Mouse (Mus musculus) limb, embryonic 10.5 days (tissue): ENCODE data around the gene Coq4. TPM values are rescaled to one million over a fixed set of nuclear protein-coding genes. Genes with fewer than 3 reads are reported as not detected.
"Not testable (repeated sequence)": the region's sequence is repeated elsewhere in the genome, so short reads cannot be mapped to it uniquely, and the experiment has no call there.

Experiments
- DNase-seq: peaks from one replicate; pipeline ENCODE4 v3.0.0-alpha.2; 2017; ENCODE audit warnings: low spot score
- H3K27ac ChIP-seq: fragments of 300-500 bp; sonication (generic); 2 replicates; pipeline ENCODE4 v1.5.1; 2016; ENCODE audit warnings: mild to moderate bottlenecking
- H3K27me3 ChIP-seq: fragments of 300-500 bp; sonication (generic); 2 replicates; pipeline ENCODE4 v1.6.1; 2016; ENCODE audit warnings: low read depth, mild to moderate bottlenecking; ENCODE audit not compliant: poor library complexity, severe bottlenecking
- H3K36me3 ChIP-seq: fragments of 300-500 bp; sonication (generic); 2 replicates; pipeline ENCODE4 v1.6.1; 2016; ENCODE audit warnings: mild to moderate bottlenecking, moderate library complexity
- H3K4me1 ChIP-seq: fragments of 300-500 bp; sonication (generic); 2 replicates; pipeline ENCODE4 v1.6.1; 2016
- H3K4me3 ChIP-seq: fragments of 300-500 bp; sonication (generic); 2 replicates; pipeline ENCODE4 v1.5.1; 2016; ENCODE audit warnings: mild to moderate bottlenecking, moderate library complexity
- H3K9me3 ChIP-seq: fragments of 300-500 bp; sonication (generic); replicated peaks from 2 replicates; pipeline ENCODE4 v1.6.1; 2016; ENCODE audit warnings: mild to moderate bottlenecking
- WGBS: fragments of 180-500 bp; shearing (Covaris S2); methylation state at CpG from one replicate; pipeline ENCODE4 v1.1.7; 2016; 5-methylcytosine and 5-hydroxymethylcytosine counted together
- polyA plus RNA-seq: library from polyadenylated mRNA; unstranded; fragments of >200 nt; fragmentation: Nextera tagmentation; extraction: Ambion mirVana; gene quantifications from 2 replicates; pipeline ENCODE4 v1.2.1, GENCODE M21; 2016

Gene Coq4
- polyA plus RNA-seq, 1 experiment from 2014 or later, result 45.5 TPM

DNA sequence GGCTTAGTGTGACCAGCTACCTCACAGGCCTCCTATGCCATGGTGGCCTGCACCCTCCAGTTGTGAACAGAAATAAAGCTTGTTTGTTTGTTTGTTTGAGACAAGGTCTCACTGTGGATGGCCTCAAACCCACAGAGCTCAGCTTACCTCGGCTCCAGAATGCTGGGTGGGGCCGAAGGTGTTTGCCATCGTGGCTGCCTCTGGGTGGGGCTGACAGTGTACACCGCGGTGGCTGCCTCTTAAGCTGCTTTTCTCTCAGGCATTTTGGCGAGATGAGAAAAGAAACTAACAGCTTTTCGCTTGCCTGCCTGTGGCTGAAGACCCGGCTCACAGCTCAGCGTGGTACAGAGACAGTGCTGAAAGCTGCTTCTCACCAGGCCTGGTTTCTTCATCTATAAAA is 18.4 kb upstream of the Coq4 start:
- 63% methylated on average over 9 of the region's 9 CpGs for WGBS
- Histone ChIP-seq H3K9me3 (no peaks in the 10 kb centered on the region), H3K27me3 (no peaks in the 10 kb centered on the region), H3K4me1 (no peaks in the 10 kb centered on the region), H3K4me3 (no peak overlapping the region), H3K36me3 (peaks cover 13% of the 10 kb centered on the region), H3K27ac (no peak overlapping the region)
- no peak for DNase-seq

GRCm38 (mm10) chr2:29770162-29770561 is 17.1 kb upstream of the Coq4 start:
- DNase-seq, result no peak
- Histone ChIP-seq H3K36me3 (peaks cover 22% of the 10 kb centered on the region), H3K27me3 (no peaks in the 10 kb centered on the region)

DNA sequence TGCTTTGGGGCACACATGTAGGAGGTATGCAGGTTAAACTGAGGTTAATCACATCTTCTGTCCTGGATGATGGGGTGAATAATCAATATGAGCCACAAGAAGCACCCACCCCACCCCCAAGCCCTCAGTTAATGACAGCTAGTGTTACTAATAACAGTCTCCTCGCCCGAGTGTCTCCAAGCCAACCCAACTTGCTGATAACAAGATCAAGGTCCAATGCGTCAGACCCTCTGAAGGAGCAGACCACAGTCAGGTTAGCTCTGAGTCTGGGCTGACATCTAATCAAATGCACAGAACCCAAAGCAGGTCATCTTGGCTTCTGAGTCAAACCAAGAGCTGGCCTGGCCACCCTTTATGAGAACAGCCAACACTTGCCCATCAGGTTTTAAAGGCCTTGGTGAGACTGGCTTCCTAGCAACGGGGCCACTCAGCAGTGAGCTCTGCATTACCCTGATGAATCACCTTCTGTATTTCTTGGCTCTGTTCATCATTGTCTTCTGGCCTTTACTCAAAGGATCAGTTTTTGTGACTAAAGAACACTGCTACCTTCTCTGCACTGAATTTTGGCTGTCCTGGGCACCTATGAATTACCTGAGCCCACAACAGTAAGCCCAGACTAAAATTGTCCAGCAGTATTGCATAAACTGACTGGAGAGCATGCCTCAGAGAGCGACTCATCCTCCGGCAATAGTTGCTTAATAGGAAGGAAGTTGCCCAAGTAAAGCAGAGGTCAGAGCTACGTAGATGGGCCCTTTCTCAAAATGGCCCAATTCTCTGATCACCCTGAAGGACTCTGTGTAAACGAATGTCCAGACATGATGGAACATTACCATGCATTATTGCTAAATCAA is 15.5 kb upstream of the Coq4 start:
- Histone ChIP-seq H3K4me3 (no peak overlapping the region), H3K36me3 (peaks cover 37% of the 10 kb centered on the region), H3K27me3 (no peaks in the 10 kb centered on the region), H3K4me1 (no peaks in the 10 kb centered on the region), H3K9me3 (no peaks in the 10 kb centered on the region), H3K27ac (no peak overlapping the region)
- no peak for DNase-seq
- WGBS, result 87% methylated on average over 8 of the region's 8 CpGs

More at GRCm38 (mm10) chr2:29770162-29770561, 17.1 kb upstream of the Coq4 start:
- H3K27ac ChIP-seq, result no peak overlapping the region
- no peaks in the 10 kb centered on the region for H3K4me1 ChIP-seq
- no peaks in the 10 kb centered on the region for H3K9me3 ChIP-seq
- no peak overlapping the region for H3K4me3 ChIP-seq

DNA sequence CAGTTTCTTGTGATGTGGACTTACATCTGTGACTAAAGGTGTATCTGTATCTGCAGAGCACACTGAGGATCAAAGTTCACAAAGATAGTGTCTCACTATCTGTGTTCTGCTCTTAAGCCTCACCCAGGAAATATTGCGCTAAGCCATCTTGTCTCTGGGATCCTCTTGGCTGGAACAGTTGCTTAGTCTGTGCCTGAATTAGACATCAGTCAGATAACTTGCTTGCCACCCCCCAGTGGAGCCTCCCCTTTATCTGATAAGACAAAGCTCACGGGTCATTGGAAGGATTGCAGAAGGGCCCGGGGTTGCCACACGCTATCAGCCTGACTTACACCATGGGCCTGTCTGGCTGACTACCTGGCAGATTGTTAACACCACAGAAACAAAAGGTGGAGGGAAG is 14.0 kb upstream of the Coq4 start:
- Histone ChIP-seq H3K27ac (no peak overlapping the region), H3K36me3 (peaks cover 51% of the 10 kb centered on the region)
- WGBS, result 88% methylated on average over 4 of the region's 4 CpGs

DNA sequence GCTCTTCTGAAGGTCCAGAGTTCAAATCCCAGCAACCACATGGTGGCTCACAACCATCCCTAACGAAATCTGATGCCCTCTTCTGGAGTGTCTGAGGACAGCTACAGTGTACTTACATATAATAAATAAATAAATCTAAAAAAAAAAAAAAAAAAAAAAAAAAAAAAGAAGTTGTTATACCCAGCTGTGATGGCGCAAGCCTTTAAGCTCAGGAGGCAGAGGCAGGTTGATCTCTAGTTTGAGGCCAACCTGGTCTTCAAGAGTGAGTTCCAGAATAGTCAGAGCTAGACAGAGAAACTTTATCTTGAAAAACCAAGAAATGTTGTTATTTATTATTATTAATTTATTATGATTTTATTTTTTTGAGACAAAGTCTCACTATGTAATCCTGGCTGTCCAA is 6.0 kb upstream of the Coq4 start:
- H3K9me3 ChIP-seq, H3K4me3 ChIP-seq, H3K4me1 ChIP-seq, DNase-seq, H3K27me3 ChIP-seq, H3K27ac ChIP-seq: not testable (repeated sequence)
- 96% methylated on average over 2 of the region's 2 CpGs for WGBS
- H3K36me3 ChIP-seq, result peaks cover 99% of the 10 kb centered on the region

More for the DNA sequence above, 14.0 kb upstream of the Coq4 start:
- Histone ChIP-seq H3K9me3 (no peaks in the 10 kb centered on the region), H3K4me1 (no peaks in the 10 kb centered on the region), H3K27me3 (no peaks in the 10 kb centered on the region), H3K4me3 (no peak overlapping the region)
- DNase-seq, result no peak

DNA sequence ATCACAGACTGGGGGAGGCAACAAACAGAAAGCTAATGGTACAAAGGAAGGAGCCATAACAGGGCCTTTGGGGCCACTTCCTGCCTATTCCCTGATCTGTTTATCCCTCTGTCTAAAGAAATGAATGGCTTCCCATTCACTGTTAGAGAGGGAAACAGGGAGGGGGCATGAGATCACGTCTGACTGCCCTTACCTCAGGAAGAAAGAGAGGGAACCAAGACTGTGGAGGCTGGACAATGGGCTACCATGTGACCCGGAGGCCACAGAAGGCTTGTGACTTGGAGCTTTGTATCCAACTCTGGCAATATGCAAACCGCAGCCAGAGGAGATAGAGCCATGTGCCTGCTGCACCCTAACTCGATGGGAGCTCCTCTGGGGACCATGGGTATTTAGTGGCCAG is 3.0 kb upstream of the Coq4 start:
- 87% methylated on average over 4 of the region's 4 CpGs for WGBS
- H3K36me3 ChIP-seq, result peaks cover 72% of the 10 kb centered on the region
- H3K4me1 ChIP-seq, result peaks cover 15% of the 10 kb centered on the region
- H3K4me3 ChIP-seq, result no peak overlapping the region
- H3K27ac ChIP-seq, result no peak overlapping the region
- DNase-seq, result no peak
- H3K9me3 ChIP-seq, result peaks cover 9% of the 10 kb centered on the region; the same call in 1 of the 2 replicates
- no peaks in the 10 kb centered on the region for H3K27me3 ChIP-seq

- DNase-seq, result peak; percentile 86
- peaks cover 70% of the 10 kb centered on the region for H3K36me3 ChIP-seq
- H3K4me3 ChIP-seq, result peak within 1 kb of the TSS; percentile 79
- H3K9me3 ChIP-seq, result no peaks in the 10 kb centered on the region
- H3K27me3 ChIP-seq, result no peaks in the 10 kb centered on the region
- WGBS, result under 1% methylated on average over 45 of the region's 45 CpGs
- H3K4me1 ChIP-seq, result peaks cover 15% of the 10 kb centered on the region
- H3K27ac ChIP-seq, result peak within 1 kb of the TSS; percentile 83
Observed at GRCm38 (mm10) chr2:29787937-29788681, 816 bp downstream of the Coq4 start, which contains the start of gene Trub2. Trub2 (minus strand) TSS chr2:29788502.

DNA sequence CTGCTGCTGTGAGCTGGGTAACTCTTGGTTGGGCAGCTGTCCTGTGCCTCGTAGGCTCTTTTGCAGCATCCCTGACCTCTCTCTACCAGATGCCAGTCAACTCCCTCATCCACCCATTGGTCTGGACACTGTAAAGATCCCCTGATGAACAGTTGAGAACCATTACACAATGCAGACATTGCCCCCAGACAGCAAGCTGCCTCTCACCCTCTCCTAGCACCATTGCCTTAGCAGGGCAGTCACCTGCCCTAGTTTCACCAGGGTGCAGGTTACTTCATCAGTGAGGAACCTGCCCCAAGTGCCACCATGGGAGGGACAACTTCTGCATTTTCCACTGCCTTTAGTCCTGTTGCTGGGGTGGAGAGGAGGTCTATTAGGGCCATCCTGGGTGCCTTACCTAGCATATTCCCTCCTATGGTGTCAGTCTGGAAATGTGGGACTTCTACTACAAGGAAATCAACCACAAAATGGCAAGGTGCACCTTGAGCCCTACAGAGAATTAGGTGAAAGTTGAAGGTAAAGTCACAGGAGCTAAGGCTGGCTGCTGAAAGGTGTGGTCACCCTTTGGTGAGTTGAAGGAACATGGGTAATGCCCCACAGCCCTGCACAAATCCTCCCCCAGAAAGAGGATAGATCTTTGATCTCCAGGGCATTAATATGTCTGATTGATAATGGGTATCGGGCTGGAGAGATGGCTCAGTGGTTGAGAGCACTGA is 5.6 kb downstream of the Coq4 start:
- Histone ChIP-seq H3K9me3 (no peaks in the 10 kb centered on the region), H3K4me1 (peaks cover 6% of the 10 kb centered on the region; the same call in 1 of the 2 replicates), H3K27me3 (no peaks in the 10 kb centered on the region), H3K27ac (no peak overlapping the region), H3K4me3 (no peak overlapping the region), H3K36me3 (peaks cover 71% of the 10 kb centered on the region)
- 98% methylated on average over 2 of the region's 2 CpGs for WGBS
- DNase-seq, result no peak

DNA sequence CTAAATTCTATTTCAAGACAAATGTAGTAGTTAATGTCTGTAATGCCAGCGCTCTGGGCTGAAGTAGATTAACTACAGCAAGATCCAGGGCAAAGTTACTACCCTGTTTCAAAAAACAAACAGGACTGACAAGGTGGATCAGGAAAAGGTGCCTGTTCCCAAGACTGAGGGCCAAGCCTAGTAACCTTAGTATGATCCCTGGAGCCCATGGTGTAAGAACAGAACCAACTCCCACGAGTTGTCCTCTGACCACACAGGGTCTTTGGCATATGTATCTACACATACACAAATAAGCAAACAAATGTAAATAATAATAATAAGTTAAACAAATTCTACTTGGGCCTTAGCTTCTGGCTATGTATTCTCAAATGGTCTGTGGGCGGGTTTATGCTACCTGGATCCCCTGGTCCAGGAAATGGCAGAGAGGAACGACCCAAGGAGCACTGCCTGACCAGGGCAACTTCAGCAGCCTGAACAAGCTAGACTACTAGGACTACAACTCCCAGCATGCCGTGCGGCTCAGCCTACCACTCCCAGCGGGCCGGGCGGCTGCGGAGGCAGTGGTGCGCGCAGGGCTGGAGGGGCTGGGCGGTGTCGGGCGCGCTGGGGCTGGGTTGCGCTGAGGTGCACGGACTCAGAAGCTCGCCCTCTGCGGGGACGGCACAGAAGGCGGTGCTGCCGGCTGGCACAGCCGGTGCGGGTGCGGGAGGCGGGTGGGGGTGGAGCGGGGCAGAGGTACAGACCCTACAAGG is 15.0 kb downstream of the Coq4 start, which contains the start of gene Slc27a4:
Gene Slc27a4 (plus strand): TSS at position 560 of the 752 bp plus-strand sequence.
- Histone ChIP-seq H3K4me3 (peak within 1 kb of the TSS; percentile 91), H3K4me1 (peaks cover 26% of the 10 kb centered on the region), H3K36me3 (peaks cover 33% of the 10 kb centered on the region), H3K27me3 (0 out of 2 replicates have a peak, but pooled peaks cover 12% of the 10 kb centered on the region), H3K27ac (peak within 1 kb of the TSS; percentile 85), H3K9me3 (no peaks in the 10 kb centered on the region)
- peak; percentile 96 for DNase-seq
- 6% methylated on average over 28 of the region's 28 CpGs for WGBS

GRCm38 (mm10) chr2:29802827-29803201 is 15.5 kb downstream of the Coq4 start:
- no peak for DNase-seq
- Histone ChIP-seq H3K27ac (peak overlapping the region; percentile 85), H3K27me3 (0 out of 2 replicates have a peak, but pooled peaks cover 12% of the 10 kb centered on the region), H3K9me3 (no peaks in the 10 kb centered on the region), H3K36me3 (peaks cover 36% of the 10 kb centered on the region), H3K4me3 (peak overlapping the region; percentile 91), H3K4me1 (peaks cover 26% of the 10 kb centered on the region)
- under 1% methylated on average over 39 of the region's 39 CpGs for WGBS

- 22% methylated on average over 6 of the region's 6 CpGs for WGBS
- Histone ChIP-seq H3K27ac (no peak overlapping the region), H3K9me3 (no peaks in the 10 kb centered on the region), H3K27me3 (0 out of 2 replicates have a peak, but pooled peaks cover 12% of the 10 kb centered on the region), H3K4me1 (peaks cover 26% of the 10 kb centered on the region), H3K4me3 (peak overlapping the region; percentile 91), H3K36me3 (peaks cover 42% of the 10 kb centered on the region)
- DNase-seq, result peak; percentile 48
Observed at GRCm38 (mm10) chr2:29803400-29803831, 16.1 kb downstream of the Coq4 start.
